Mouse (Mus musculus) spleen, adult 2 months (tissue): ENCODE results near the gene Traf3ip2.

Source experiments
- CTCF ChIP-seq: fragments of 200-500 bp; IDR thresholded peaks from 2 replicates; pipeline ENCODE4 v1.5.1; 2011; ENCODE audit warnings: mild to moderate bottlenecking, inconsistent platforms; ENCODE audit not compliant: insufficient read depth, insufficient read length, insufficient replicate concordance; ENCODE audit errors: extremely low read depth
- POLR2A ChIP-seq: fragments of 200-500 bp; IDR thresholded peaks from 2 replicates; pipeline ENCODE4 v1.6.1; 2011; ENCODE audit warnings: low read depth, low read length, inconsistent platforms

GRCm38 (mm10) chr10:39612131-39612530 is 603 bp upstream of the Traf3ip2 start:
- TF ChIP-seq POLR2A (no peak), CTCF (no peak)
